Mouse (Mus musculus) embryonic facial prominence, embryonic 15.5 days (tissue): ENCODE results near the gene Cmtm6. TPM values are rescaled to one million over a fixed set of nuclear protein-coding genes. Genes with fewer than 3 reads are reported as not detected.
"Not testable (repeated sequence)": the region's sequence is repeated elsewhere in the genome, so short reads cannot be mapped to it uniquely, and the experiment has no call there.

Source experiments
- ATAC-seq: fragments of 200-750 bp; cut with Nextera tagmentation; 2 replicates; pipeline ENCODE4 v1.8.0; 2017; ENCODE audit warnings: low read depth, moderate TSS enrichment; ENCODE audit not compliant: insufficient number of reproducible peaks, low FRiP score, low TSS enrichment
- H3K27ac ChIP-seq: fragments of 300-500 bp; sonication (generic); replicated peaks from 2 replicates; pipeline ENCODE4 v1.5.1; 2015; ENCODE audit warnings: mild to moderate bottlenecking, inconsistent platforms
- H3K27me3 ChIP-seq: fragments of 300-500 bp; sonication (generic); 2 replicates; pipeline ENCODE4 v1.6.1; 2015; ENCODE audit warnings: inconsistent platforms
- H3K36me3 ChIP-seq: fragments of 300-500 bp; sonication (generic); 2 replicates; pipeline ENCODE4 v1.6.1; 2015; ENCODE audit warnings: mild to moderate bottlenecking, inconsistent platforms
- H3K4me1 ChIP-seq: fragments of 300-500 bp; sonication (generic); 2 replicates; pipeline ENCODE4 v1.6.1; 2015; ENCODE audit warnings: inconsistent platforms
- H3K4me2 ChIP-seq: fragments of 300-500 bp; sonication (generic); replicated peaks from 2 replicates; pipeline ENCODE4 v1.6.1; 2015; ENCODE audit warnings: mild to moderate bottlenecking, inconsistent platforms
- H3K4me3 ChIP-seq: fragments of 300-500 bp; sonication (generic); replicated peaks from 2 replicates; pipeline ENCODE4 v1.5.1; 2015; ENCODE audit warnings: mild to moderate bottlenecking, inconsistent platforms
- H3K9ac ChIP-seq: fragments of 300-500 bp; sonication (generic); 2 replicates; pipeline ENCODE4 v1.6.1; 2015; ENCODE audit warnings: inconsistent platforms
- H3K9me3 ChIP-seq: fragments of 300-500 bp; sonication (generic); replicated peaks from 2 replicates; pipeline ENCODE4 v1.6.1; 2016; ENCODE audit warnings: inconsistent platforms
- WGBS: fragments of 180-500 bp; shearing (Covaris S2); methylation state at CpG from one replicate; pipeline ENCODE4 v1.1.7; 2015; 5-methylcytosine and 5-hydroxymethylcytosine counted together
- polyA plus RNA-seq: library from polyadenylated mRNA; unstranded; fragments of >200 nt; fragmentation: Nextera tagmentation; extraction: Ambion mirVana; gene quantifications from 2 replicates; pipeline ENCODE4 v1.2.1, GENCODE M21; 2015

The Cmtm6 gene
- polyA plus RNA-seq = 46.9 and 48.1 TPM in 2 replicates

GRCm38 (mm10) chr9:114731011-114731755 is at the start of gene Cmtm6:
Gene Cmtm6 (plus strand): TSS chr9:114731116.
- H3K27me3 ChIP-seq = no peaks in the 10 kb centered on the region
- H3K4me1 ChIP-seq = peaks cover 27% of the 10 kb centered on the region
- peak within 1 kb of the TSS; percentile 91 for H3K4me3 ChIP-seq
- H3K27ac ChIP-seq = peak within 1 kb of the TSS; percentile 95
- under 1% methylated on average over 53 of the region's 53 CpGs for WGBS
- H3K9me3 ChIP-seq = no peaks in the 10 kb centered on the region
- H3K9ac ChIP-seq = peak within 1 kb of the TSS; percentile 83
- ATAC-seq = peak; percentile 92
- peak within 1 kb of the TSS; percentile 65 for H3K4me2 ChIP-seq
- no peaks in the 10 kb centered on the region for H3K36me3 ChIP-seq

GRCm38 (mm10) chr9:114682193-114682592 is 48.7 kb upstream of the Cmtm6 start:
- 74% methylated on average over 4 of the region's 4 CpGs for WGBS
- no peak overlapping the region for H3K4me3 ChIP-seq

GRCm38 (mm10) chr9:114686245-114686644 is 44.7 kb upstream of the Cmtm6 start:
- Histone ChIP-seq H3K27me3 (no peaks in the 10 kb centered on the region), H3K4me2 (no peak overlapping the region), H3K9ac (no peak overlapping the region), H3K9me3 (no peaks in the 10 kb centered on the region), H3K4me1 (peaks cover 17% of the 10 kb centered on the region), H3K36me3 (0 out of 2 replicates have a peak, but pooled peaks cover 3% of the 10 kb centered on the region), H3K27ac (no peak overlapping the region), H3K4me3 (no peak overlapping the region)
- 81% methylated on average over 7 of the region's 7 CpGs for WGBS
- ATAC-seq = no peak

More at GRCm38 (mm10) chr9:114682193-114682592, 48.7 kb upstream of the Cmtm6 start:
- no peak for ATAC-seq
- H3K4me2 ChIP-seq = no peak overlapping the region
- H3K36me3 ChIP-seq = no peaks in the 10 kb centered on the region
- no peaks in the 10 kb centered on the region for H3K9me3 ChIP-seq
- H3K27ac ChIP-seq = no peak overlapping the region
- no peaks in the 10 kb centered on the region for H3K4me1 ChIP-seq
- no peaks in the 10 kb centered on the region for H3K27me3 ChIP-seq
- H3K9ac ChIP-seq = no peak overlapping the region

GRCm38 (mm10) chr9:114687639-114688038 is 43.3 kb upstream of the Cmtm6 start:
- Histone ChIP-seq H3K4me1 (peaks cover 17% of the 10 kb centered on the region), H3K4me2 (peak overlapping the region; percentile 82), H3K36me3 (peaks cover 11% of the 10 kb centered on the region), H3K4me3 (peak overlapping the region; percentile 99), H3K27me3 (no peaks in the 10 kb centered on the region), H3K9ac (peak overlapping the region; percentile 81), H3K27ac (0 out of 2 replicates have a peak overlapping the region, but pooled peaks have one; percentile 93), H3K9me3 (no peaks in the 10 kb centered on the region)
- no peak for ATAC-seq
- WGBS = 73% methylated on average over 13 of the region's 13 CpGs

GRCm38 (mm10) chr9:114688252-114688952 is 42.5 kb upstream of the Cmtm6 start, which contains the start of gene Dync1li1:
Gene Dync1li1 (plus strand): TSS chr9:114688790.
- Histone ChIP-seq H3K27me3 (no peaks in the 10 kb centered on the region), H3K4me2 (peak within 1 kb of the TSS; percentile 82), H3K9ac (peak within 1 kb of the TSS; percentile 81), H3K4me1 (peaks cover 17% of the 10 kb centered on the region), H3K27ac (peak within 1 kb of the TSS; percentile 93), H3K4me3 (peak within 1 kb of the TSS; percentile 99), H3K9me3 (no peaks in the 10 kb centered on the region), H3K36me3 (peaks cover 16% of the 10 kb centered on the region)
- peak; percentile 97 for ATAC-seq
- WGBS = under 1% methylated on average over 57 of the region's 57 CpGs

GRCm38 (mm10) chr9:114688953-114689407 is 41.9 kb upstream of the Cmtm6 start:
- Histone ChIP-seq H3K27me3 (no peaks in the 10 kb centered on the region), H3K4me1 (peaks cover 17% of the 10 kb centered on the region), H3K36me3 (peaks cover 16% of the 10 kb centered on the region), H3K4me2 (peak overlapping the region; percentile 82), H3K9me3 (no peaks in the 10 kb centered on the region), H3K27ac (peak overlapping the region; percentile 93), H3K4me3 (peak overlapping the region; percentile 99), H3K9ac (peak overlapping the region; percentile 81)
- under 1% methylated on average over 50 of the region's 50 CpGs for WGBS
- ATAC-seq = peak; percentile 77

- Histone ChIP-seq H3K9ac (0 out of 2 replicates have a peak overlapping the region, but pooled peaks have one; percentile 15), H3K36me3 (peaks cover 20% of the 10 kb centered on the region), H3K27ac (no peak overlapping the region), H3K4me2 (peak overlapping the region; percentile 82), H3K4me1 (peaks cover 17% of the 10 kb centered on the region), H3K27me3 (no peaks in the 10 kb centered on the region), H3K4me3 (peak overlapping the region; percentile 99), H3K9me3 (no peaks in the 10 kb centered on the region)
- no peak for ATAC-seq
- WGBS = 11% methylated on average over 10 of the region's 10 CpGs
Observed at GRCm38 (mm10) chr9:114690119-114690601, 40.8 kb upstream of the Cmtm6 start.

- ATAC-seq = no peak
- Histone ChIP-seq H3K27me3 (no peaks in the 10 kb centered on the region), H3K27ac (no peak overlapping the region), H3K4me2 (no peak overlapping the region), H3K9me3 (no peaks in the 10 kb centered on the region), H3K4me1 (peaks cover 17% of the 10 kb centered on the region), H3K4me3 (no peak overlapping the region), H3K36me3 (peaks cover 20% of the 10 kb centered on the region), H3K9ac (no peak overlapping the region)
Observed at GRCm38 (mm10) chr9:114691112-114691511, 39.8 kb upstream of the Cmtm6 start.

- whole genome bisulfite sequencing = 90% methylated on average over 8 of the region's 8 CpGs
- ATAC-seq, H3K27ac ChIP-seq, H3K9me3 ChIP-seq, H3K4me2 ChIP-seq, H3K27me3 ChIP-seq, H3K9ac ChIP-seq, H3K4me3 ChIP-seq, H3K4me1 ChIP-seq: not testable (repeated sequence)
- peaks cover 28% of the 10 kb centered on the region for H3K36me3 ChIP-seq
Observed at GRCm38 (mm10) chr9:114695662-114696061, 35.3 kb upstream of the Cmtm6 start.

GRCm38 (mm10) chr9:114697072-114697471 is 33.8 kb upstream of the Cmtm6 start:
- Histone ChIP-seq H3K36me3 (peaks cover 22% of the 10 kb centered on the region), H3K4me2 (no peak overlapping the region), H3K9me3 (no peaks in the 10 kb centered on the region), H3K4me1 (no peaks in the 10 kb centered on the region), H3K4me3 (no peak overlapping the region), H3K9ac (no peak overlapping the region), H3K27me3 (no peaks in the 10 kb centered on the region), H3K27ac (no peak overlapping the region)
- no peak for ATAC-seq
- WGBS = 92% methylated on average over 4 of the region's 4 CpGs

GRCm38 (mm10) chr9:114697926-114698325 is 33.0 kb upstream of the Cmtm6 start:
- Histone ChIP-seq H3K27ac (no peak overlapping the region), H3K36me3 (peaks cover 14% of the 10 kb centered on the region), H3K4me2 (no peak overlapping the region), H3K4me1 (no peaks in the 10 kb centered on the region), H3K27me3 (no peaks in the 10 kb centered on the region), H3K4me3 (no peak overlapping the region), H3K9ac (no peak overlapping the region), H3K9me3 (no peaks in the 10 kb centered on the region)
- ATAC-seq = no peak
- WGBS = 93% methylated on average over 5 of the region's 5 CpGs
